In genomic region chr6:58946246-58946645, GRCm38 (mm10) we compare ENCODE assay signal across 24 mouse cellular contexts. TPM values are rescaled to one million over a fixed set of nuclear protein-coding genes. Genes with fewer than 3 reads are reported as not detected.
DNase-seq lines count a peak whose midpoint lies in the region; ATAC-seq and TF ChIP-seq lines count a peak whose summit lies in the region.
"Had no signal": no experiment of that assay in that cellular context is flagged by ENCODE, and none has a peak within 500 bp of the region (broad histone marks: within the 10 kb centered on the region; RNA-seq: fewer than 3 reads in every experiment).

No protein-coding gene starts in this region.

- peak; percentile 61 for ATAC-seq in frontal cortex, adult (ENCODE audit: low TSS enrichment)
- ATAC-seq: activated CD4-positive, CD25-positive, alpha-beta regulatory T cell, adult 4 months; CD4-positive, CD25-positive, alpha-beta regulatory T cell, adult 4 months; Patski had no signal

- 68% methylated on average over 2 of the region's 2 CpGs for WGBS in hindbrain, embryonic 10.5 days
- WGBS in midbrain, embryonic 10.5 days: 70% methylated on average over 2 of the region's 2 CpGs

- TF ChIP-seq RAD21 in CH12.LX (IDR thresholded peaks at IDR 0.05; ENCODE audit: low read depth, low read length): no peak

- TF ChIP-seq EP300 in CH12.LX (IDR thresholded peaks at IDR 0.05; ENCODE audit: low read length): no peak

- in situ Hi-C loops in CH12.LX (cut with MboI; ENCODE audit: low pct_ligation_motif_present, low pct_unique_long_range_greater_than_20kb, low sequenced_read_pairs): no loop called here

- dilution Hi-C loops in CH12.LX (cut with MboI; ENCODE audit: extremely low pct_ligation_motif_present, extremely low pct_unique_long_range_greater_than_20kb, low sequenced_read_pairs): no loop called here

- TF ChIP-seq CTCF in left cerebral cortex, adult 2 months (IDR thresholded peaks at IDR 0.05): no peak
- TF ChIP-seq CTCF in CH12.LX (conservative IDR thresholded peaks at IDR 0.05 in 1 of 2, IDR thresholded peaks at IDR 0.05 in 1 of 2; ENCODE audit: low read depth in 2 of 2, low read length in 2 of 2): no peak

- H3K4me2 ChIP-seq in CH12.LX (ENCODE audit: insufficient read depth, low read depth, poor library complexity, severe bottlenecking): 0 out of 2 replicates have a peak overlapping the region, but pooled peaks have one; percentile 21

- H3K4me1 ChIP-seq in CH12.LX (ENCODE audit: control insufficient read depth in 1 of 2, insufficient read depth in 2 of 2): no peaks in the 10 kb centered on the region; a peak in 1 of 4 replicates
- H3K4me1 ChIP-seq in hindbrain, embryonic 10.5 days (replicated peaks): no peaks in the 10 kb centered on the region
- no peaks in the 10 kb centered on the region for H3K4me1 ChIP-seq in midbrain, embryonic 10.5 days

- no peaks in the 10 kb centered on the region for H3K27me3 ChIP-seq in CH12.LX (replicated peaks)
- no peaks in the 10 kb centered on the region for H3K27me3 ChIP-seq in hindbrain, embryonic 10.5 days (ENCODE audit: insufficient read depth, poor library complexity, severe bottlenecking)
- H3K27me3 ChIP-seq in midbrain, embryonic 10.5 days (ENCODE audit: low read depth, poor library complexity, severe bottlenecking): no peaks in the 10 kb centered on the region
- H3K27me3 ChIP-seq: Patski had no signal

- intact Hi-C loops in left cerebral cortex, adult 2 months (cut with DNase I): loop anchor here (5.0 kb wide), 1 partner anchor 39 kb away; the partner anchor contains the start of gene Nap1l5

- H3K79me2 ChIP-seq in CH12.LX (replicated peaks; ENCODE audit: control insufficient read depth, extremely low read depth, insufficient read depth, poor library complexity, severe bottlenecking): no peaks in the 10 kb centered on the region

- H3K9ac ChIP-seq in CH12.LX (ENCODE audit: insufficient read depth, low read depth): no peak overlapping the region

- TF ChIP-seq POLR2A in CH12.LX (IDR thresholded peaks at IDR 0.05; ENCODE audit: low read depth, low read length): no peak

- DNase-seq in frontal cortex, postnatal 14 days (ENCODE audit: low spot score in 2 of 2): no peak
- no peak for DNase-seq in left cerebral cortex, adult 2 months (ENCODE audit: extremely low spot score in 1 of 2, low spot score in 2 of 2)
- DNase-seq in left cerebral cortex, adult 9 months (ENCODE audit: low spot score in 2 of 2): no peak
- no peak for DNase-seq in CH12.LX (ENCODE audit: extremely low read depth)
- DNase-seq in brain, adult 2 months (ENCODE audit: low read depth, low spot score): peak; percentile 73
- DNase-seq in hindbrain, embryonic 10.5 days (ENCODE audit: low spot score): no peak
- no peak for DNase-seq in midbrain, embryonic 10.5 days (ENCODE audit: low spot score)
- DNase-seq: adrenal gland, adult 2 months; adrenal gland, adult 8-10 months; adrenal gland, postnatal 10 days; adrenal gland, postnatal 14 days; adrenal gland, postnatal 25 days; adrenal gland, postnatal 36 days; B cell, adult 2 months; cerebellum, adult 11 months; cerebellum, adult 11-12 months; cerebellum, adult 18-20 months; cerebellum, adult 2 months had no signal

- no peak overlapping the region for H3K4me3 ChIP-seq in left cerebral cortex, adult 2 months
- H3K4me3 ChIP-seq in CH12.LX (replicated peaks in 1 of 3; ENCODE audit: low read depth in 2 of 3, low read length in 2 of 3, poor library complexity in 1 of 3): no peak overlapping the region
- H3K4me3 ChIP-seq in hindbrain, embryonic 10.5 days: no peak overlapping the region
- no peak overlapping the region for H3K4me3 ChIP-seq in midbrain, embryonic 10.5 days

- no peaks in the 10 kb centered on the region for H3K36me3 ChIP-seq in CH12.LX (replicated peaks in 1 of 2; ENCODE audit: control insufficient read depth in 1 of 2, insufficient read depth in 1 of 2, low read length in 1 of 2)
- H3K36me3 ChIP-seq in hindbrain, embryonic 10.5 days: no peaks in the 10 kb centered on the region
- no peaks in the 10 kb centered on the region for H3K36me3 ChIP-seq in midbrain, embryonic 10.5 days
- H3K36me3 ChIP-seq: G1E had no signal

- peak overlapping the region; percentile 65 for H3K27ac ChIP-seq in left cerebral cortex, adult 2 months
- no peak overlapping the region for H3K27ac ChIP-seq in CH12.LX (ENCODE audit: insufficient read depth, low read depth)
- no peak overlapping the region for H3K27ac ChIP-seq in hindbrain, embryonic 10.5 days
- no peak overlapping the region for H3K27ac ChIP-seq in midbrain, embryonic 10.5 days (replicated peaks)

- no peaks in the 10 kb centered on the region for H3K9me3 ChIP-seq in CH12.LX (replicated peaks; ENCODE audit: low read length)
- no peaks in the 10 kb centered on the region; the same call in 1 of the 2 replicates for H3K9me3 ChIP-seq in hindbrain, embryonic 10.5 days
- H3K9me3 ChIP-seq in midbrain, embryonic 10.5 days (replicated peaks): no peaks in the 10 kb centered on the region
- H3K9me3 ChIP-seq: G1E had no signal

TF ChIP-seq in CH12.LX, 34 proteins besides CTCF, POLR2A, EP300 and RAD21:
- TF ChIP-seq RCOR1 (conservative IDR thresholded peaks at IDR 0.05; ENCODE audit: low read depth, low read length) (no peak), MAZ (IDR thresholded peaks at IDR 0.05; ENCODE audit: low read depth, low read length) (no peak), MXI1 (IDR thresholded peaks at IDR 0.05; ENCODE audit: low read depth, low read length) (no peak), PAX5 (IDR thresholded peaks at IDR 0.05; ENCODE audit: low read length) (no peak), SMC3 (IDR thresholded peaks at IDR 0.05; ENCODE audit: low read depth, low read length) (no peak), UBTF (IDR thresholded peaks at IDR 0.05; ENCODE audit: low read depth, low read length) (no peak), ZC3H11A (IDR thresholded peaks at IDR 0.05; ENCODE audit: low read depth, low read length) (no peak), JUND (conservative IDR thresholded peaks at IDR 0.05; ENCODE audit: low read depth, low read length) (no peak), POLR2AphosphoS2 (IDR thresholded peaks at IDR 0.05; ENCODE audit: low read depth, low read length) (no peak), NELFE (IDR thresholded peaks at IDR 0.05; ENCODE audit: low read depth, low read length) (no peak), JUN (IDR thresholded peaks at IDR 0.05; ENCODE audit: insufficient read depth, low read depth, low read length) (no peak), KAT2A (IDR thresholded peaks at IDR 0.05; ENCODE audit: insufficient replicate concordance, low read length) (no peak)
TF ChIP-seq in CH12.LX: peak in this region for 0.

RNA-seq across cellular contexts. Expression of gene Nap1l5, which starts 39.4 kb away (rescaled TPM):
- total RNA-seq in left cerebral cortex, adult 2 months (2021): 100 to 1,000 TPM; 337 to 344 TPM
- total RNA-seq in CH12.LX (2012; rRNA removed) (not detected in 2 replicates), CH12.LX (2014; rRNA removed) (not detected in 2 replicates)
- not detected in 2 replicates for polyA plus RNA-seq in CH12.LX (2012; ENCODE audit: insufficient read length, low read depth)
- 7.5 and 20.1 TPM in 2 replicates for polyA plus RNA-seq in hindbrain, embryonic 10.5 days (2016; fragmentation: Nextera tagmentation; extraction: Ambion mirVana)
- polyA plus RNA-seq in midbrain, embryonic 10.5 days (2016; fragmentation: Nextera tagmentation; extraction: Ambion mirVana): 10.8 and 17.0 TPM in 2 replicates
- total RNA-seq: G1E, MEL had no signal
- polyA plus RNA-seq: CD4-positive, CD25-positive, alpha-beta regulatory T cell, adult 4 months; G1E; Patski had no signal
